Mouse (Mus musculus) bone marrow macrophage, adult 2 months (primary cell): ENCODE data around the gene Rai1.

Source experiments
- CTCF ChIP-seq: IDR thresholded peaks from 2 replicates; pipeline ENCODE4 v1.5.1; 2012; ENCODE audit warnings: low read depth, mild to moderate bottlenecking, low read length, moderate library complexity
- POLR2A ChIP-seq: IDR thresholded peaks from 2 replicates; pipeline ENCODE4 v1.6.1; 2012; ENCODE audit warnings: mild to moderate bottlenecking, low read depth, low read length, borderline replicate concordance

- TF ChIP-seq CTCF, result no peak
- no peak for TF ChIP-seq POLR2A
These were observed 5.1 kb upstream of the Rai1 start for GRCm38 (mm10) chr11:60099555-60100186.
